Mouse (Mus musculus): Measurements from ENCODE around the gene Mapre1.

DNA sequence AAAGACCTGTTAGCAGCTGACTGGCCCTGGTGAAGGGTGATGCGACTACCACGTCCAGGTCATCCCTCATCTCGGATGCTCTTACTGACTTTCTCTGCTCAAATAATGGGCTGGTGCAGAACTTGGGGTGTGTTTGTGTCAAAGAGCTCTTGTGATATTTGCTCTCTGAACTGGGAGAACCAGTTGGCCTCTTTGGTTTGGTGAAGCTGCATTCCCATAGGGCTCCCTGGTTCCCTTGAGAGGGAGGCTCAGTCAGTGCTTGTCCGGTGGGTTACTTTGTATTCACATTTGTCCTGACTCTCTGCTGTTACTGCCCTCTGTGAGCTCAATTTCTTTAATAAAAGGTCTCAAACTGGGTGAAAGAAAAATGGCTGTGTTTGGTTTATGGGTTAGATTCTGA lies 31.9 kb downstream of the Mapre1 start:
- TF ChIP-seq CTCF (IDR thresholded peaks at IDR 0.05) (no peak), EP300 (IDR thresholded peaks at IDR 0.05) (no peak)
